Mouse (Mus musculus): ENCODE measurements around the gene Asic2. TPM values are rescaled to one million over a fixed set of nuclear protein-coding genes. Genes with fewer than 3 reads are reported as not detected.

The Asic2 gene
- polyA plus RNA-seq (2014; fragmentation: Illumina TruSeq; extraction: RNeasy Lipid Tissue Mini Kit (QIAGEN cat#74804); ENCODE audit: low read depth, low replicate concordance) = not detected

GRCm38 (mm10) chr11:81968401-81968881, at the start of gene Asic2:
Gene Asic2, minus strand, starts transcription at chr11:81968457.

GRCm38 (mm10) chr11:81860250-81860972, 107.8 kb downstream of the Asic2 start, which contains the start of gene 5530401A14Rik:
Gene 5530401A14Rik, plus strand, starts transcription at chr11:81860673.

DNA sequence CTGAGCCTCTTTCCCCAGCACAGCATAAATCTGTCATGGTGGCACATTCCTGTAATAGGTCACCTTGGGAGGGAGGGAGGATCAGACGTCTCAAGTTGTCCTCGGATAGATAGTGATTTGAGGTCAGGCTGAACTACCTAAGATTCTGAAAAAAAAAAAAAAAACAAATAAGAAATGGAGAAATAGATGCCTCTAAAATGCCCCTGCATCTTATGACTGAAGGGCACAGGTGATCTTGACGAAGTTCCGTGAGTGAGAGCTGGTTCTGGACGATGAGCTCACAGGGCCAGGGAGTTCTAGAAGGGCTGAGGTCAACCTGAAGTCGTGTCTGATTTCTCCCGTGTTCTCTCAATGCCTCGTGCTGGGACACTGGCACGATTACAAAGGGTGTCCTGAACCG, 1110.2 kb downstream of the Asic2 start, which contains the start of gene Spaca3:
Spaca3 (plus strand) TSS at position 301 of the 400 bp plus-strand sequence.

Other genes with a start within 250 kb of the Asic2 start
- gene 5530401A14Rik, start 107.8 kb downstream of the Asic2 start, polyA plus RNA-seq (2014; fragmentation: Illumina TruSeq; extraction: RNeasy Lipid Tissue Mini Kit (QIAGEN cat#74804); ENCODE audit: low read depth, low replicate concordance) = not detected
- 8.5 TPM for gene Ccl2, start 67.1 kb upstream of the Asic2 start, polyA plus RNA-seq (2014; fragmentation: Illumina TruSeq; extraction: RNeasy Lipid Tissue Mini Kit (QIAGEN cat#74804); ENCODE audit: low read depth, low replicate concordance)
- gene Gm17268, start 70.1 kb upstream of the Asic2 start, polyA plus RNA-seq (2014; fragmentation: Illumina TruSeq; extraction: RNeasy Lipid Tissue Mini Kit (QIAGEN cat#74804); ENCODE audit: low read depth, low replicate concordance) = not detected
- gene Ccl7, start 77.3 kb upstream of the Asic2 start, polyA plus RNA-seq (2014; fragmentation: Illumina TruSeq; extraction: RNeasy Lipid Tissue Mini Kit (QIAGEN cat#74804); ENCODE audit: low read depth, low replicate concordance) = 3.5 TPM
- gene Ccl11, start 89.4 kb upstream of the Asic2 start, polyA plus RNA-seq (2014; fragmentation: Illumina TruSeq; extraction: RNeasy Lipid Tissue Mini Kit (QIAGEN cat#74804); ENCODE audit: low read depth, low replicate concordance) = 1.9 TPM
- gene Ccl12, start 133.4 kb upstream of the Asic2 start, polyA plus RNA-seq (2014; fragmentation: Illumina TruSeq; extraction: RNeasy Lipid Tissue Mini Kit (QIAGEN cat#74804); ENCODE audit: low read depth, low replicate concordance) = 2.7 TPM
- 1.6 TPM for gene Ccl8, start 146.7 kb upstream of the Asic2 start, polyA plus RNA-seq (2014; fragmentation: Illumina TruSeq; extraction: RNeasy Lipid Tissue Mini Kit (QIAGEN cat#74804); ENCODE audit: low read depth, low replicate concordance)

Measured in heart, adult 10 weeks (tissue).